Mouse (Mus musculus): ENCODE measurements at regions not wholly inside any gene's neighbourhood (a gene's known extent, or its start where the extent isn't known, plus 50 kb on each side); places are given as distances from the start of the nearest gene placed in this dataset.
A peak's percentile ranks its signal among the peaks of the same experiment; 100 is the strongest.

DNA sequence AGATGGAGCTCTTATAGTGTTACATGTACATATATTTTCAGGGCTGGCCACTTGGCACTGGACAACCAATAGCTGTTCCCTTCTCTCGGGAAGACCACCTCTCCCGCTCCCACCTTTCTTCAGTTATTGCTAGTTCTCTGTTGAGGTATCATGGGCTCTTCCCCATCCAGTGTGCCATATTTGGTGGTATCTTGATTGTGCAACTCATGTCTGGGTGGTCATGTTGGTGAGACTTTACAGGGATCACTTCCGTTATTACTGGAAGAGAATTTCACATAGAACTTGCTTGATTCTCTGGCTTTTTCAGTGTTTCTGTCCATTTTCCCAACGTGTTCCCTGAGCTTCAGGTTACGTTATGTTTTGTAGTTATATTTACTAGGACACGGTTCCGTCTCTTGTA lies 106.6 kb downstream of the Gm11146 start:
- WGBS: 95% methylated on average over 7 of the region's 7 CpGs
- no peaks in the 10 kb centered on the region for H3K9me3 ChIP-seq
- no peaks in the 10 kb centered on the region for H3K27me3 ChIP-seq (ENCODE audit: insufficient read depth, poor library complexity, severe bottlenecking)
- H3K4me1 ChIP-seq (replicated peaks): peaks cover 9% of the 10 kb centered on the region; the same call in 1 of the 2 replicates
- DNase-seq (ENCODE audit: low spot score): no peak
- no peak overlapping the region for H3K27ac ChIP-seq
- no peaks in the 10 kb centered on the region for H3K36me3 ChIP-seq
- H3K4me3 ChIP-seq: no peak overlapping the region

DNA sequence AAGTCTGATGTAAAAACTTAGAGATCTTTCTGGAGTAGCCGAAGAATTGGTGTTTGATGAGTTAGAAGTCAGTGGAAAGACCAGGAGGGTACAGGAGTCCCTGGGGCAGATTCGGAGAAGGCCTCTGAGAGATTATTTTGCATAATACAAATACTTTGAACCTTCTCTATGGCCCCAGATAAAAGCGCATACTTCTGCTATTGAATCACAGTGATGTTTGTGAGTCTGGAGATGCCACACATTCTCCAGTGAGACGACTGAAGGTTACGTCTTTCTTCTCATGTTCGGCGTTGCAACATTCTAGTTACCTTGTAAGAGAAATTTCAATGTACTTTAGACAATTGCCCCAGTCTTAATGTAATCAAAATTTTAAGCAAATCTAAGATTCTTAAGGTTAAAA lies 107.9 kb downstream of the Gm11146 start:
- Histone ChIP-seq H3K27ac (no peak overlapping the region), H3K4me3 (no peak overlapping the region), H3K36me3 (no peaks in the 10 kb centered on the region), H3K9me3 (no peaks in the 10 kb centered on the region), H3K4me1 (replicated peaks) (no peaks in the 10 kb centered on the region), H3K27me3 (ENCODE audit: insufficient read depth, poor library complexity, severe bottlenecking) (no peaks in the 10 kb centered on the region)
- no peak for DNase-seq (ENCODE audit: low spot score)
- 88% methylated on average over 7 of the region's 7 CpGs for WGBS

DNA sequence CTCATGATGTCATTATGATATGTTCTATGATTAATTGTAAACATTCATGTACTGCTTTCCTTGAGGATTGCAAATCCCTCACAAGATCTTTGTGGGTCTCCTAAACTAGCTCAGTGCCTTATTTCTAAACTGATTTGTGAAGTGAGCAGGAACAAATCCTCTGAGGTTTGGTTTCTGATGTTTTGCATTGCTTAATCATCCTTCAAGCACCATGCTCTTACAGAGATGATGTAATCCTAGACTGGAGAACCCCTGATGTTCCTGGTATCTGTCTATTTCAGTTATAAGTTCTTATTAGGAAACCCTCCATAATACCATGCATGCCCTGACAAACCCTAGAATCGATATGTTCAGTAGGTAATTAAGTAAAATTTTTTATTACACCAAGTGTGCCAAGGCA lies 113.7 kb downstream of the Gm11146 start:
- H3K36me3 ChIP-seq: peaks cover 7% of the 10 kb centered on the region
- no peak for DNase-seq (ENCODE audit: low spot score)
- H3K27me3 ChIP-seq (ENCODE audit: insufficient read depth, poor library complexity, severe bottlenecking): no peaks in the 10 kb centered on the region
- no peaks in the 10 kb centered on the region for H3K4me1 ChIP-seq (replicated peaks)
- no peaks in the 10 kb centered on the region for H3K9me3 ChIP-seq
- WGBS: 97% methylated on average over 1 of the region's 1 CpGs
- H3K4me3 ChIP-seq: no peak overlapping the region
- no peak overlapping the region for H3K27ac ChIP-seq

DNA sequence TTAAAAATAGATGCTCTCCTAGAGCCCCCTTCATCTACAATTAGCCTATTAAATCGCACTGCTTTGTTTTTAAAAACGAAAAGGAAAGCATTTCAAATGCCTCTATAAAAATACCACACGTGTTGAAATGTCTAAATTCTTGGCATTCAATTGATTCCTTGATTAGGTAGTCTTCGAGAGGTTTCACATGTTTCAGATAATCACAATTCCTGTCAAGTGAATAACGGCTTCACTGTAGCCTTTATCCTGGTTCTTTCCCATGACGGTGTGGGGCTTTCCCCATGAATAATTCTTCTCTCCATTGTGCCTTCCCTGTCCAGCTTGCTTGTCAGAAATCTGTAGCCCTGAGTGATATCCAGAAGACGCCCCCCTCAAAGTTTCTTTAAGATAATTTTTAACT lies 122.1 kb downstream of the Gm11146 start:
- Histone ChIP-seq H3K4me1 (replicated peaks) (0 out of 2 replicates have a peak, but pooled peaks cover 3% of the 10 kb centered on the region), H3K27ac (no peak overlapping the region), H3K9me3 (no peaks in the 10 kb centered on the region), H3K27me3 (ENCODE audit: insufficient read depth, poor library complexity, severe bottlenecking) (no peaks in the 10 kb centered on the region), H3K36me3 (no peaks in the 10 kb centered on the region), H3K4me3 (no peak overlapping the region)
- no peak for DNase-seq (ENCODE audit: low spot score)
- 64% methylated on average over 7 of the region's 7 CpGs for WGBS

DNA sequence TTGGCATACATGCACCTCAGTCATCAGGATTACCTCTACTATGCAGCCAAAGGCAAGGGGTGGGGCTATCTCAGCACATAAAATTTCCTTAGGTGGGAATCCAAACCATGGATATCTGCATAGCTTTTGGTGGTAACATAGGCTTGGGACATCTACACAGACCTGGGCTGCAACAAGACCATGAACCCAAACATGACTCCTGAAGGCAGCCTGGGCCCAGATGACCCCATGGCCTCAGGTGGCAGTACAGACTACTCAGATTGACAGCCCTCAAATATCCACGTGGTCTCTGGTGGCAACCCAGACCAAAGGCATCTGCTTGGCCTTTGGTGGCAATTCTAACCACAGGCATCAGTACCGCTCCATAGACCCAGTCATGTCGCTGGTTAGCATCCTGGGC lies 130.0 kb downstream of the Gm11146 start:
- DNase-seq (ENCODE audit: low spot score): no peak
- no peak overlapping the region for H3K27ac ChIP-seq
- H3K36me3 ChIP-seq: peaks cover 37% of the 10 kb centered on the region
- H3K27me3 ChIP-seq (ENCODE audit: insufficient read depth, poor library complexity, severe bottlenecking): no peaks in the 10 kb centered on the region
- no peaks in the 10 kb centered on the region for H3K9me3 ChIP-seq
- no peak overlapping the region for H3K4me3 ChIP-seq
- H3K4me1 ChIP-seq (replicated peaks): no peaks in the 10 kb centered on the region
- 84% methylated on average over 3 of the region's 3 CpGs for WGBS

DNA sequence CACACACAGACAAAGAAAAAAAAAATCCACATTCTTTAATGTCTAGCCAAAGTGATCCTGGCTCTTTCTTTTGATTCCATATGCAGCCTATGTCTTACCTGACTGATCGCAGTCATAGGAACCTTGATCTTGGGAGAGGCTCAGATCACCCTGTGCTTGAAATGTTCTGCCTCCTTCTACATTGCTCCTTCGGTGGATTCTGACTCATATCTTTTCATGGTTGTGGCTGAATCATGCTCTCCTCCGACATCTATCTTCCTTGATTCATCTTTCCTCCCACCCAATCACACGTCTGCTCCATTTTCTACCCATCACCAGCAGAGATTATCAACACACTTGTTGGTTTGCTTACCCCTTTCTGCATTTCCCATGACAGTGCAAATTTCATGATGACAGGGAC lies 132.0 kb downstream of the Gm11146 start:
- H3K27ac ChIP-seq: no peak overlapping the region
- DNase-seq (ENCODE audit: low spot score): no peak
- H3K27me3 ChIP-seq (ENCODE audit: insufficient read depth, poor library complexity, severe bottlenecking): no peaks in the 10 kb centered on the region
- peaks cover 37% of the 10 kb centered on the region for H3K36me3 ChIP-seq
- WGBS: 96% methylated on average over 4 of the region's 4 CpGs
- no peaks in the 10 kb centered on the region for H3K4me1 ChIP-seq (replicated peaks)
- H3K9me3 ChIP-seq: no peaks in the 10 kb centered on the region
- no peak overlapping the region for H3K4me3 ChIP-seq

DNA sequence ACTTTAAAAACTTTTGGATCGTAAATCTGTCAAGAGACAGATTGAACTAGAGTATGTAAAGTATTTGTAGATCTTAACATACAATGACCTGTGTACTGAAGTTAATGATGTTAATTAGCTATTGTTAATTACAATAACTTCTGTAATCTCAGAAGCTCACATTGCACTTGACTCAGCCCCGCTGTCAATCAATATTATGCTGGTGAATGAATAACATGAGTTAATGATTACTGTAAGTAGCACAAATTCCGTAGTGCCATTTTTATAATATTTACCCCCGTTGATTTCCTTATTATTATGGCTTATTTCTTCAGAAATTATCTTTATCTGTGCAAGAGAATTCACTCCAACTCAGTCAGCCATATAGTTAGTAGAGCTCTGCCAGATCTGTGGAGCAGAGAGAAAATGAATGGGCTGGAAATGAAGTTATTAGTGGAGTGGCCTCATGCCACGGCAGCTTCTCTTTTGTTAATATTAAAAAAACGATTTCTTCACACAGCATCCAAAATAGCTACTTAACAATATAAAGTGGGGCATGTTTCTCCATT lies 132.5 kb downstream of the Gm11146 start:
- DNase-seq (ENCODE audit: low spot score): no peak
- no peaks in the 10 kb centered on the region for H3K27me3 ChIP-seq (ENCODE audit: insufficient read depth, poor library complexity, severe bottlenecking)
- no peak overlapping the region for H3K27ac ChIP-seq
- peaks cover 4% of the 10 kb centered on the region for H3K4me1 ChIP-seq (replicated peaks)
- WGBS: 93% methylated on average over 6 of the region's 6 CpGs
- no peak overlapping the region for H3K4me3 ChIP-seq
- H3K9me3 ChIP-seq: no peaks in the 10 kb centered on the region
- H3K36me3 ChIP-seq: peaks cover 37% of the 10 kb centered on the region

DNA sequence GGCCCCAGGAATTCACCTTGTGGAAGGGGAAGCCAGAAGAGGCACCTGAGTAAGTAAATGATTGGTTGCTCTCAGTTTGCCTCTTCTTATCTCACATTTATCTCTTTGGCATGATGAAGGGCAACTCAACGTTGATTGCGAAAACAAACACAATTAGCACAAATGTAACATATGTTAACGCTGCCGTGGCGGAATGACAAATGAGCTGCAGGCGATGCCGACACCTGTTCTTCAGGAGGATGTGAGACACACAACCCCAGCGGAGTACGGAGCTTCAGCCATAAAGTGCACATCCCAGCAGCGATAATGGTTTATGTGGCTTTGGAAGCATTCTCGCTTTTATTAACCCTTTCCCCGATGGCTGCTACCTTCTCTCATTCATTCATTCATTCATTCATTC lies 134.7 kb downstream of the Gm11146 start:
- Histone ChIP-seq H3K36me3 (peaks cover 36% of the 10 kb centered on the region), H3K4me3 (no peak overlapping the region), H3K27ac (no peak overlapping the region), H3K4me1 (replicated peaks) (peaks cover 13% of the 10 kb centered on the region), H3K9me3 (no peaks in the 10 kb centered on the region), H3K27me3 (ENCODE audit: insufficient read depth, poor library complexity, severe bottlenecking) (no peaks in the 10 kb centered on the region)
- 93% methylated on average over 12 of the region's 12 CpGs for WGBS
- no peak for DNase-seq (ENCODE audit: low spot score)

DNA sequence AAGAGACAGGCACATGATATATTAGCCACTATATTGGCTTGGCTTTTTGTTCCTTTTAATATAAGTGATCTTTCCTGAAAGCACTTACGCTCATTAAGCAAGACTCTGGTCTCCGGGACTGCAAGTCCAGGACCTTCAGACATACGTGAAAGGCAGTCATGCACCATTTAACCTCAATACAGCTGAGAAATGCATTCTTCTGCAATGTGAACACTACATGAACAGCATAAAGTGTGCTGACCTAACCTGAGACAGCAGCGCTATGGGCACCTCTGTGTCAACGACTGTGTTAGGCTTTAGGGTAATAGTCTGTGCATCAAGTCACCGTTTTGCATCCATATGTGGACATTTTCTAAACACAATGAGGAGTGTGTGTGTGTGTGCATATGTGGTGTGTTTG lies 137.3 kb downstream of the Gm11146 start:
- H3K4me3 ChIP-seq: no peak overlapping the region
- H3K9me3 ChIP-seq: no peaks in the 10 kb centered on the region
- H3K27me3 ChIP-seq (ENCODE audit: insufficient read depth, poor library complexity, severe bottlenecking): no peaks in the 10 kb centered on the region
- 62% methylated on average over 6 of the region's 6 CpGs for whole genome bisulfite sequencing
- no peak for DNase-seq (ENCODE audit: low spot score)
- H3K36me3 ChIP-seq: peaks cover 21% of the 10 kb centered on the region
- peaks cover 17% of the 10 kb centered on the region for H3K4me1 ChIP-seq (replicated peaks)
- no peak overlapping the region for H3K27ac ChIP-seq

DNA sequence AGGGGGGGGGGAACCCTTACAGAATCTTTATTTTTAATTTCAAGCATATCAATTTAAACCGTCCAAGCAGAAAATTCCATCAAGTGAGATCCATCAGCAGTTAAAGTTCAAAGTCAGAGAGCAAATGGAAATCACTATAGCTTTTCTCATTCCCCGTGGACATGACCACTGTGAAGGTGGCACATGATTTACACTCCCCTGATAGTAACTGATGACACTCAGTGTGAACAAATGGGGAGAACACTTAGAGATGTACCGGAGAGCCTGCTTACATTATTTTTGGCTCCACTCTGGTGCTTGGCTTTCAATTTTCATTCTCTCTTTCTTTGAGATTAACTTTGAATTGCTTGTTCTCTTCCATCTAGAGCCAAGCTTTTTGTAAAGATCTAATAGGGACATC lies 140.0 kb downstream of the Gm11146 start:
- Histone ChIP-seq H3K4me3 (no peak overlapping the region), H3K4me1 (replicated peaks) (peaks cover 17% of the 10 kb centered on the region), H3K27ac (no peak overlapping the region), H3K9me3 (no peaks in the 10 kb centered on the region), H3K27me3 (ENCODE audit: insufficient read depth, poor library complexity, severe bottlenecking) (no peaks in the 10 kb centered on the region), H3K36me3 (0 out of 2 replicates have a peak, but pooled peaks cover 4% of the 10 kb centered on the region)
- no peak for DNase-seq (ENCODE audit: low spot score)
- 82% methylated on average over 3 of the region's 3 CpGs for WGBS

DNA sequence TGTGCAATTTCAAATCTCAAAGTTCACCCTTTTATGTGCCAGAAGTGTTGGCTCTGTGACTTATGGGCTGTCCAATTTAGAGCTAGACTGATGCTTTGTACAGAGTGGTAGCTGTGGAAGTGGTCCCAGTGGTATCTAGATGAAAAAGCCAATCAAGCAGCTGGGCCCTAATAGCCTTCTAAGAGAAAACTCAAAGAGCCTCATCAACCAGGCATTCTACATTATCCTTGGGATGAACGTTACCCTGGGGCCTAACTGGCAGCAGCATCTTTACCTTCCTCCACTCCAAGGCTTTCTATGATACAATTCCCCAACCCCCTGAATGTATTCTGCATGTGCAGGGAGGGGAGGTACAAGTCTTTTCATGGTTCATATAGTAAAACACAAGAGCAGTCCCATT lies 140.4 kb downstream of the Gm11146 start:
- no peak overlapping the region for H3K27ac ChIP-seq
- no peaks in the 10 kb centered on the region for H3K27me3 ChIP-seq (ENCODE audit: insufficient read depth, poor library complexity, severe bottlenecking)
- 74% methylated on average over 1 of the region's 1 CpGs for WGBS
- H3K36me3 ChIP-seq: 0 out of 2 replicates have a peak, but pooled peaks cover 4% of the 10 kb centered on the region
- DNase-seq (ENCODE audit: low spot score): no peak
- H3K4me3 ChIP-seq: no peak overlapping the region
- H3K9me3 ChIP-seq: no peaks in the 10 kb centered on the region
- peaks cover 17% of the 10 kb centered on the region for H3K4me1 ChIP-seq (replicated peaks)

DNA sequence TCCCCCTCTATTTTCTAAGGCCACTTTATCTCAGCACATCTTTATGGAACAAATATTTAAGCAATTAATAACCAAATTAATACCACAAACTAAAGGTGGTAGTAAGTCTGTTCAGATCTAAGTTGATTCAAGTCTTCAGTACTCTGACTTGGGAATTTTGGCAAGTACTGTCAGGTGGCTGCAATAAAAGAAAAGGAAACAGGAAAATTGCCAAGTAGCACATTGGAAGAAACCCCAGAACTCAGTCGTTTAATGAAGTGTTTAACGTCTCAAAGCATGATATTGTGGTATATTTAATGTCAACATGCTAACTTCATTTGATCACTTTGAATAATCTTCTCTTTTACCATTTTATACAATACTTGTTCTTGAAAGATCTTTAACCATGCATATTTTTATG lies 142.2 kb downstream of the Gm11146 start:
- Histone ChIP-seq H3K27me3 (ENCODE audit: insufficient read depth, poor library complexity, severe bottlenecking) (no peaks in the 10 kb centered on the region), H3K27ac (no peak overlapping the region), H3K36me3 (0 out of 2 replicates have a peak, but pooled peaks cover 4% of the 10 kb centered on the region), H3K4me1 (replicated peaks) (peaks cover 15% of the 10 kb centered on the region), H3K9me3 (no peaks in the 10 kb centered on the region), H3K4me3 (no peak overlapping the region)
- no peak for DNase-seq (ENCODE audit: low spot score)
- WGBS: 90% methylated on average over 2 of the region's 2 CpGs

DNA sequence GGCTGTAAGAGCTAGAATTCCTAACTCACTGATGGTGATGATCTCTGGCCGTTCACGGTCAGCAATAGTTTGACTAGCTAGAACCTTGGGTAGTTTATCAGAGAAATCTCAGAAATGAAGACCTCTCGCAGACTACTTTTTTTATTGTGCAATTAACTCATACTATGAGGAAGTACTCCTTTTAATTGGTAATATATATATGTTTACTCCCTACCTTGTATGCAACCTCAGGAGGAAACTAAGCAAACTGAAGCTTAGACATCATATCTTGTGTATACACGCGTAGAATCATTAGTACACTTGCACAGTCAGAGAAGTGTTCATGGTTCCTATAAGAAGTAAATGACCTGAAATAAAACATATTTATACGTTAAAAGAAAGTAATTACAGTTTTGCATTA lies 157.2 kb downstream of the Gm11146 start:
- Histone ChIP-seq H3K27me3 (ENCODE audit: insufficient read depth, poor library complexity, severe bottlenecking) (no peaks in the 10 kb centered on the region), H3K9me3 (no peaks in the 10 kb centered on the region), H3K4me1 (replicated peaks) (peaks cover 48% of the 10 kb centered on the region), H3K4me3 (no peak overlapping the region), H3K36me3 (peaks cover 5% of the 10 kb centered on the region), H3K27ac (no peak overlapping the region)
- DNase-seq (ENCODE audit: low spot score): no peak
- WGBS: 91% methylated on average over 6 of the region's 6 CpGs

DNA sequence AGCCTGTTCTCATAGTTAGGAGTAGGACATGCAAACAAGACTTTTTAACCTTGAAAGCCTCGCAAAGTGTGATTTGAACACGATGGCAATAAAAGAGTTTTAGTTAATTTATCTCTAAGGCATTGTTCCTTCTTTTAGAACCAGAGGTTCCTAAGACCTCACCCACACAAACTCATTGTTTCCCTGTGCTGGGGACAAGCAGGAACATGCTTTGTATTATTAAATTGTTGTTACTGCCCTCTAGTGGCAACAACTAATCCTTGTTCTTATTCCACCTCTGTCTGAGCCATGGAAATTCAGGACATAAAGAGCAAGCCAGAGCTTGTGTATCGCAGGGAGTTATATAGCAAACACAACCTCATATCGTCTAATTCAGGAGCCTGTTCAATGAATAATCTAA lies 157.9 kb downstream of the Gm11146 start:
- no peaks in the 10 kb centered on the region for H3K27me3 ChIP-seq (ENCODE audit: insufficient read depth, poor library complexity, severe bottlenecking)
- H3K27ac ChIP-seq: peak overlapping the region; percentile 64
- H3K9me3 ChIP-seq: no peaks in the 10 kb centered on the region
- H3K4me3 ChIP-seq: no peak overlapping the region
- H3K4me1 ChIP-seq (replicated peaks): peaks cover 48% of the 10 kb centered on the region
- no peak for DNase-seq (ENCODE audit: low spot score)
- H3K36me3 ChIP-seq: peaks cover 5% of the 10 kb centered on the region
- 33% methylated on average over 4 of the region's 4 CpGs for WGBS
